Mouse (Mus musculus) megakaryocyte, embryonic 14.5 days (primary cell): ENCODE data around the gene Prkaa2.

Experiments
- FLI1 ChIP-seq: IDR thresholded peaks from 2 replicates; pipeline ENCODE4 v1.6.1; 2012; ENCODE audit warnings: low read length, inconsistent platforms, mixed read lengths
- GATA1 ChIP-seq: IDR thresholded peaks from 3 replicates; pipeline ENCODE4 v1.6.1; 2012; ENCODE audit warnings: mixed read lengths, low read length, inconsistent platforms, borderline replicate concordance

- TF ChIP-seq FLI1 (no peak), GATA1 (no peak)
These were observed 12.7 kb upstream of the Prkaa2 start for GRCm38 (mm10) chr4:105122429-105122828.
